Mouse (Mus musculus): ENCODE data around the gene Glp2r. TPM values are rescaled to one million over a fixed set of nuclear protein-coding genes. Genes with fewer than 3 reads are reported as not detected.
A peak's percentile ranks its signal among the peaks of the same experiment; 100 is the strongest.

The Glp2r gene
- polyA plus RNA-seq (2016; fragmentation: Nextera tagmentation; extraction: Ambion mirVana) = not detected in 2 replicates

- Histone ChIP-seq H3K4me3 (no peak within 1 kb of the TSS), H3K9me3 (replicated peaks) (no peaks in the 10 kb centered on the region), H3K27ac (no peak within 1 kb of the TSS), H3K36me3 (no peaks in the 10 kb centered on the region), H3K27me3 (ENCODE audit: low read depth, poor library complexity, severe bottlenecking) (0 out of 2 replicates have a peak, but pooled peaks cover 4% of the 10 kb centered on the region), H3K4me1 (no peaks in the 10 kb centered on the region)
- 92% methylated on average over 14 of the region's 14 CpGs for WGBS
- DNase-seq (ENCODE audit: low spot score) = no peak
Observed at GRCm38 (mm10) chr11:67771053-67771452, at the start of gene Glp2r. Gene Glp2r, minus strand, starts transcription at chr11:67771153.

DNA sequence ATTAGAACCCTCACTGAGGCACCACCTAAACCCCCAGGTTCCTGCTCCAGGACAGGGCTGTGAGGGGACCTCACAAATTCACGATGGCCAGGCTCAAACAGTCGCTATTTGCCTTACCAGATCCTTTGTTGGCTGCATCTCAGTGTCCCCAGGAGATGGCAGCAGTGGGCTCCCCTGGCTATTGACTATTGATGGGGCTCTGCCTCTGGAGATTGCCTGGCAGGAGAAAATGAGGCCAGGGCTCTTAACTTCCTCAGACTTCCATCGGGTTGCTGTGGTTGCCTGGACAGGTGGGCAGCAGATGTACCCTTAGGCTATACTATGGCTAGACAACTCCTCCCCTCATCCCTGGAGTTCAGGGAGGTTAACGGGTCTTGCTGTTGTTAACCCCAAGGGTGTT, 49.3 kb upstream of the Glp2r start:
- no peak overlapping the region for H3K4me3 ChIP-seq
- H3K36me3 ChIP-seq = no peaks in the 10 kb centered on the region
- WGBS = 11% methylated on average over 4 of the region's 4 CpGs
- peak; percentile 74 for DNase-seq (ENCODE audit: low spot score)
- no peaks in the 10 kb centered on the region for H3K9me3 ChIP-seq (replicated peaks)
- H3K27me3 ChIP-seq (ENCODE audit: low read depth, poor library complexity, severe bottlenecking) = no peaks in the 10 kb centered on the region
- H3K27ac ChIP-seq = peak overlapping the region; percentile 76
- peaks cover 13% of the 10 kb centered on the region for H3K4me1 ChIP-seq

DNA sequence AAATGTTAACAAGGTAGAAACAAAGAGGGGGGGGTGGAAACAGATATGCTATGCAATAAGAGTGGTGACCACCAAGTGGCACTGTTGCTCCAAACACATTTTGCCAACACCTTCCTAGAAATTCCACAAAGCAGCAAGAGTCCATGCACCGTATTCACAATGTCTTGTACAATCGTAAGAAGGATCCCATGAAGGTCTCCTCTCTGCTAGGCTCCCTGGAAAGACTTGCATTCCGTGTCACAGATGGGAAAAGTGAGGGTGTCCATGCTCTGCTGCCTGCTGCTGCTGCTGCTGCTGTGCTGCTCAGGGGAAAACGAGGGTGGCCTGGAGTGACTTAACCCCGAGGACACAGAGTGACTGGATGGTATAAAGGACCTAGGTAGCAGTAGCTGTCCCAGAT, 48.7 kb upstream of the Glp2r start:
- WGBS = 25% methylated on average over 5 of the region's 5 CpGs
- H3K27ac ChIP-seq = peak overlapping the region; percentile 76
- no peaks in the 10 kb centered on the region for H3K9me3 ChIP-seq (replicated peaks)
- peak overlapping the region; percentile 33 for H3K4me3 ChIP-seq
- DNase-seq (ENCODE audit: low spot score) = peak; percentile 54
- no peaks in the 10 kb centered on the region for H3K27me3 ChIP-seq (ENCODE audit: low read depth, poor library complexity, severe bottlenecking)
- H3K4me1 ChIP-seq = peaks cover 13% of the 10 kb centered on the region
- H3K36me3 ChIP-seq = no peaks in the 10 kb centered on the region

- H3K36me3 ChIP-seq = no peaks in the 10 kb centered on the region
- H3K9me3 ChIP-seq (replicated peaks) = no peaks in the 10 kb centered on the region
- H3K4me3 ChIP-seq = no peak overlapping the region
- DNase-seq (ENCODE audit: low spot score) = no peak
- 84% methylated on average over 6 of the region's 6 CpGs for WGBS
- no peaks in the 10 kb centered on the region for H3K4me1 ChIP-seq
- H3K27me3 ChIP-seq (ENCODE audit: low read depth, poor library complexity, severe bottlenecking) = no peaks in the 10 kb centered on the region
- H3K27ac ChIP-seq = no peak overlapping the region
Observed at GRCm38 (mm10) chr11:67811535-67811934, 40.6 kb upstream of the Glp2r start.

DNA sequence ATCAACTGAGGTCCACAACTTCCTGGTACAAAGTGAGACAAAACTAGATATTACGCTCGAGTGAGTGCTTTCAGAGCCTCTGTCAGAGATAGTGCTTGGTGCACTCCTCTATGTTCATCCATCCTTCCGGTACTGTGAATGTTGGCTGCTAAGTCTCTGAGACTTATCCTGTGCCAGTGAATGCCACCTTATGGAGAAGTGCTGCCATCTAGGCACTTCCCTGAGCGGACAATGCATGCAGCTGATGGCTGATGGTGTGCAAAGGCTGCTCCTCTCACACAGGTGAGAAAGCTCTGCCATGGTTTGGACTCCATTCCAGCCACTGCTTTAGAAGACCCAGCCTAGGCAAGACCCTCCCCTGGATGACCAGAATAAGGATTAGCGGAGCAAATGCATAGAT, 37.1 kb upstream of the Glp2r start:
- Histone ChIP-seq H3K9me3 (replicated peaks) (no peaks in the 10 kb centered on the region), H3K4me1 (no peaks in the 10 kb centered on the region), H3K36me3 (no peaks in the 10 kb centered on the region), H3K4me3 (no peak overlapping the region), H3K27ac (no peak overlapping the region), H3K27me3 (ENCODE audit: low read depth, poor library complexity, severe bottlenecking) (no peaks in the 10 kb centered on the region)
- WGBS = 89% methylated on average over 5 of the region's 5 CpGs
- DNase-seq (ENCODE audit: low spot score) = no peak

DNA sequence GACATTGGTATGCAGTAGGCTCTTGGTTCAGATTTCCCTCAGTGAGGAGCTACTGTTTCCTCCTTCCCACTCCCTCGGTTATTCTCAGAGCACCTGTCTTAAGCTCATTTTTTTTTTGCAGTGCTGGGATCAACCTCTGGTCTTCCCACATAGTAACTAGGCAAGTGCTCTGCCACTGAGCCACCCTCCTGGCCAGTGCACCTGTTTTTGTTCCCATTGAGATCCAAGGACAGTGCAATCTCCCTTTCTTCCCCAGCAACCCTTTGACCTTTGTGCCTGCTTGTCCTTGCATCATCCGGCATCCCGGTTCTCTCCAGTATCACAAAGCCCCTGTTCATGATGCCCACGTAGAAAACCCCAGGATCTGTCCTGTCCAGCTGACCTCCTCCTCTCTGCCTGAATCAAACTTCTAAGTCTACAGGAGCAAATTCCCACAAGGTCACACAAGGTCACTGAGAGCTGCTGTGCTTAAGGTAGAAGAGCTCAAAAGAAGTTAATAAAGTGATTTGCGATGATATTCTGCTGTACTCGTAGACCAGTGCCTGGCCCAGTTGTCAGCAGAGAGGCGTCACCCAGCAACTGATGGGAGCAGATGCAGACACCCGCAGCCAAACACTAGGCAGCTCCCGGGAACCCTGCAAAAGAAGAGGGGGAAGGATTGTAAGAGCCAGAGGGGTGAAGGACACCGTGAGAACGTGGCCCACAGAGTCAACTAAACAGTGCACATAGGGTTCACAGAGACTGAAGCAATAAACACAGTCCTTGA, 36.1 kb upstream of the Glp2r start:
- no peak overlapping the region for H3K4me3 ChIP-seq
- WGBS = 85% methylated on average over 11 of the region's 11 CpGs
- no peaks in the 10 kb centered on the region for H3K27me3 ChIP-seq (ENCODE audit: low read depth, poor library complexity, severe bottlenecking)
- no peaks in the 10 kb centered on the region for H3K4me1 ChIP-seq
- no peaks in the 10 kb centered on the region for H3K9me3 ChIP-seq (replicated peaks)
- H3K27ac ChIP-seq = no peak overlapping the region
- no peaks in the 10 kb centered on the region for H3K36me3 ChIP-seq
- no peak for DNase-seq (ENCODE audit: low spot score)

GRCm38 (mm10) chr11:67805538-67805937, 34.6 kb upstream of the Glp2r start:
- H3K9me3 ChIP-seq (replicated peaks) = no peaks in the 10 kb centered on the region
- H3K36me3 ChIP-seq = no peaks in the 10 kb centered on the region
- H3K27me3 ChIP-seq (ENCODE audit: low read depth, poor library complexity, severe bottlenecking) = no peaks in the 10 kb centered on the region
- no peak overlapping the region for H3K4me3 ChIP-seq
- DNase-seq (ENCODE audit: low spot score) = no peak
- H3K27ac ChIP-seq = no peak overlapping the region
- WGBS = 96% methylated on average over 1 of the region's 1 CpGs
- peaks cover 4% of the 10 kb centered on the region; the same call in 1 of the 2 replicates for H3K4me1 ChIP-seq

DNA sequence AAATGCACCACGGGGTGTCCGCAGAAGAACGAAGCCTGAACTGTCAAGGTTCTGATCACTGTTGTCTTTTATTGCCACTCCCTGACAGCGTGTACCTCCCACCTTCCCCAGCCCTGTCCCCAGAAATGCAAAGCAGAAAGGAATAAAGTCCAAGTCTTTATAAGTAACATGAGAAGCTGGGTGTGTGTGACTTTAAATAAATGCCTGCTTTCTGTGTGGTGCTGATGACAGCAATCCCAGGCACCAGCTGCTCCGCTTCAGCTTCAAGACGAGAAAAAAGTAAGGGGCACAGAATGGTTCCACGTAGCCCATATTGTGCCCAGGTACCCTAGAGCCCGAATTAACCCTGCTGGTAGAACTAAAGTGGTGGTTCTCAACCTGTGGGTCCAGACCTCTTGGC, 30.2 kb upstream of the Glp2r start:
- no peak for DNase-seq (ENCODE audit: low spot score)
- 71% methylated on average over 8 of the region's 8 CpGs for WGBS
- Histone ChIP-seq H3K4me1 (peaks cover 4% of the 10 kb centered on the region), H3K9me3 (replicated peaks) (no peaks in the 10 kb centered on the region), H3K36me3 (no peaks in the 10 kb centered on the region), H3K4me3 (no peak overlapping the region), H3K27me3 (ENCODE audit: low read depth, poor library complexity, severe bottlenecking) (no peaks in the 10 kb centered on the region), H3K27ac (no peak overlapping the region)

DNA sequence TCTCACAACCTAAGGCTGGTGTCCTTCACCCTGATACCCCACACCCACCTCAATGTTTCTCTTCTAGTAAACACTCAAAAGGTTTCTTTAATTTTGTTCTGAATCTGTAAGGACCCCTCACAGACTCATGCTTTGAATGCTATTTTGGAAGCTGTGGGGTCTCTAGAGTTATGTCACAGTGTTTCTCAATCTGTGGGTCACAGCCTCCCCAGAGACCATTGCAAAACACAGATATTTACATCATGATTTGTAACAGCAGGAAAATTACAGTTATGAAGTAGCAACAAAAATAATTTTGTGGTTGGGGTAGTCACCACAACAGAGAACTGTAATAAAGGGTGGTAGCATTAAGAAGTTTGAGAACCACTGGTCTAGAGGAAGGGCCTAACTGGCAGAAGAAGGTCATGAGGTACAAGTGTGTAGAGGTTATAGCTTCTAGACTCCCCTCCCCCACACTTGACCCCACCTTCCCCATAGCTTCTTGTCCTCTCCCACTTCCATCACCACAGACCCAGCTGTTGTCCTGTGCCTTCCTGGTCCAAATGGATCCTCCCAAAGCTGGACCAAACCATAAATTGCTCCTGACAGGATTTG, 29.3 kb upstream of the Glp2r start:
- Histone ChIP-seq H3K4me1 (peaks cover 4% of the 10 kb centered on the region), H3K36me3 (no peaks in the 10 kb centered on the region), H3K27ac (no peak overlapping the region), H3K9me3 (replicated peaks) (no peaks in the 10 kb centered on the region), H3K27me3 (ENCODE audit: low read depth, poor library complexity, severe bottlenecking) (no peaks in the 10 kb centered on the region), H3K4me3 (no peak overlapping the region)
- DNase-seq (ENCODE audit: low spot score) = no peak

DNA sequence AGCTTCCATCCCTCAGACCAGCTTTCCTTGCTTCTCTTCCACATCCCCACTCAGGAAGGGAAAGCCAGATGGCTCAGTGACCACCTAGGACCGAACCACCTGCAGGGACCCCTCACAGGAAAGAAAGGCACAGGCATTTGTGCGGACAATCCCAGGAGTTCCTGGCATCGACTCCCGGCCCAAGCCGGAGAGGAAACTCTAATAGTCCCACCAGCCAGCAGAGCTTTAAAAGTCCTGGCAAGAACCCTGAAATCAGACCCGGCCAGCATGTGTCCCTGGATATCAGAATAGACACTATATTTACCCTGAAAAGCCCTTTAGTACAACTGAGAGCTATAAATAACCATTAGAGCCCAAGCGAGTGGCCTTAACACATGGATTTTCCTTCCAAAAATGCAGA, 27.0 kb upstream of the Glp2r start, which contains the start of gene Dhrs7c:
Gene Dhrs7c (plus strand): TSS at position 257 of the 400 bp plus-strand sequence.
- no peak for DNase-seq (ENCODE audit: low spot score)
- Histone ChIP-seq H3K4me1 (peaks cover 4% of the 10 kb centered on the region), H3K4me3 (no peak within 1 kb of the TSS), H3K36me3 (no peaks in the 10 kb centered on the region), H3K9me3 (replicated peaks) (no peaks in the 10 kb centered on the region), H3K27ac (no peak within 1 kb of the TSS), H3K27me3 (ENCODE audit: low read depth, poor library complexity, severe bottlenecking) (no peaks in the 10 kb centered on the region)
- WGBS = 85% methylated on average over 7 of the region's 7 CpGs

DNA sequence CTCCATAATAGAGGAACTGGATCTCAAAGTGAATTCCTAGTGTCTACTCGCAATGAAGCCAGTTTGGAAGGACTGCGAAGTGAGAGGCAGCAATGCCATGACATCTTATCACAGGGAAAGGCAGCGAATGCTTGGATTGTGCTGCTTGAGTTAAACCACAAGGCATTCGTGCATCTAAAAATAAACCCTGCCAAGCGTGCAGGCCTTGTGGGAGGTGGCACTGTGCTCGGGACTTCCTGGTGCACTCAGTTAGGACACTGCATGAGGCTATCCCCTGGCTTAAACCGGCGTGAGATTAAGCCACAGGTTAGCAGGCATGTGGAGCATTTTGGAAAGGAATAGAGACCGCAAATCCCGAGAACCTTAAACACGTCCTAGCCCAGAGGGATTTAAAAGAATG, 19.2 kb upstream of the Glp2r start:
- Histone ChIP-seq H3K36me3 (no peaks in the 10 kb centered on the region), H3K4me1 (no peaks in the 10 kb centered on the region), H3K4me3 (no peak overlapping the region), H3K27me3 (ENCODE audit: low read depth, poor library complexity, severe bottlenecking) (no peaks in the 10 kb centered on the region), H3K9me3 (replicated peaks) (no peaks in the 10 kb centered on the region), H3K27ac (no peak overlapping the region)
- 89% methylated on average over 11 of the region's 11 CpGs for WGBS
- DNase-seq (ENCODE audit: low spot score) = no peak

GRCm38 (mm10) chr11:67774379-67774778, 3.4 kb upstream of the Glp2r start, which contains the start of gene Gsg1l2:
Gene Gsg1l2, plus strand, starts transcription at chr11:67774608.
- Histone ChIP-seq H3K36me3 (no peaks in the 10 kb centered on the region), H3K9me3 (replicated peaks) (no peaks in the 10 kb centered on the region), H3K27ac (no peak within 1 kb of the TSS), H3K27me3 (ENCODE audit: low read depth, poor library complexity, severe bottlenecking) (0 out of 2 replicates have a peak, but pooled peaks cover 4% of the 10 kb centered on the region), H3K4me1 (no peaks in the 10 kb centered on the region), H3K4me3 (no peak within 1 kb of the TSS)
- no peak for DNase-seq (ENCODE audit: low spot score)
- 90% methylated on average over 12 of the region's 12 CpGs for WGBS

- peak; percentile 51 for DNase-seq (ENCODE audit: low spot score)
- no peaks in the 10 kb centered on the region for H3K36me3 ChIP-seq
- H3K27ac ChIP-seq = no peak overlapping the region
- H3K9me3 ChIP-seq (replicated peaks) = no peaks in the 10 kb centered on the region
- WGBS = 35% methylated on average over 8 of the region's 8 CpGs
- no peaks in the 10 kb centered on the region for H3K4me1 ChIP-seq
- 0 out of 2 replicates have a peak, but pooled peaks cover 4% of the 10 kb centered on the region for H3K27me3 ChIP-seq (ENCODE audit: low read depth, poor library complexity, severe bottlenecking)
- H3K4me3 ChIP-seq = no peak overlapping the region
Observed at GRCm38 (mm10) chr11:67772577-67772976, 1.6 kb upstream of the Glp2r start.

All from limb, embryonic 10.5 days (tissue).